Mouse (Mus musculus) lung, postnatal 0 days (tissue): ENCODE results near the gene Fam187a.

Experiments
- CTCF ChIP-seq: IDR thresholded peaks from 2 replicates; pipeline ENCODE4 v1.5.1; 2016; ENCODE audit warnings: antibody characterized with exemption, mild to moderate bottlenecking
- EP300 ChIP-seq: IDR thresholded peaks from 2 replicates; pipeline ENCODE4 v1.6.1; 2016; ENCODE audit warnings: antibody characterized with exemption, mild to moderate bottlenecking, control low read depth

GRCm38 (mm10) chr11:102930672-102931071 lies 45.7 kb downstream of the Fam187a start:
- TF ChIP-seq CTCF (no peak), EP300 (no peak)
